ENCODE assay signal across 8 mouse cellular contexts in the genomic region with DNA sequence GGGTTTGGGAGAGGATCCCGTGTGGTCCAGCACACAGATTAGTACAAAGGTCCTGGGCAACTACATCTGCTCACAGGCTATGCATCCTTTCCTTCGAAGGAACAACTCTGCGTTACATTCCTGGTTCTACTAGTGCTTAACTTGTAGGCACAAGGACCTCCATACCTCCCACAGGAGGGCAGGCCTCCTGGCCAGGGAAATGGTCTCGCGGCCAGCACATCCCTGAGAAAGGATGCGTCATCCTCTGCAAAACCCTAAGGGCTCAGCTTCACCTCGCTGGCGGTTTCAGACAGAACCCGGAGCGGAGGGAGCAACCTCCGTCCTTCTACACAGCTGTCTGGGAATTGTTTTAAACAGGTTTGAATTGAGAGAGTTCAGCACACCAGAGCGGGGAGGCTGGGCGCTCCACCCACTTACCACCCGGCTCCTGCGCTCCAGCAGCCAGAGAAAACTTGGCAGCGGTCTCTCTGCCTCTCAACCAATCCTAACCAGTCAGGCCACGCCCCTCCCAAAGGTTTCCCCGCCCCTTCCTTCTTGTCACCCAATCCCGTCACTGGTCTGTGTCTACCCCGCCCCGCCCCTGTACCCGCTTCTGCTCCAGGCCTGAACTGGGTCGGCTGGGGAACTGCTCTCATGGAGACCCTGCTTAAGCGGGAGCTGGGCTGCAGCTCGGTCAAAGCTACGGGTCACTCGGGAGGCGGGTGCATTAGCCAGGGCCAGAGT. TPM values are rescaled to one million over a fixed set of nuclear protein-coding genes. Genes with fewer than 3 reads are reported as not detected.
A peak's percentile ranks its signal among the peaks of the same experiment; 100 is the strongest.
DNase-seq lines count a peak whose midpoint lies in the region; ATAC-seq lines count a peak whose summit lies in the region.

Fn3krp (plus strand) TSS at position 572 of the 723 bp plus-strand sequence.

- DNase-seq in adipocyte (ENCODE audit: low spot score): peak; percentile 100
- peak; percentile 99 for DNase-seq in embryo, embryonic 10 days (ENCODE audit: low spot score)
- DNase-seq in gastrocnemius, postnatal 10 days: peak; percentile 98
- DNase-seq in induced T-regulatory cell, adult 2 months (ENCODE audit: low read depth): peak; percentile 100
- peak; percentile 96 to 99 for DNase-seq in left cerebral cortex, adult 9 months (ENCODE audit: low spot score in 2 of 2)
- DNase-seq in right cerebral cortex, postnatal 14 days: peak; percentile 98
- DNase-seq in urinary bladder, postnatal 36 days (ENCODE audit: low spot score in 2 of 2): peak; percentile 99 to 100

- ATAC-seq in megakaryocyte progenitor cell, adult 5-6 weeks (replicated peaks; ENCODE audit: poor library complexity): peak; percentile 96

RNA-seq across cellular contexts. Expression of gene Fn3krp, which starts in this region (rescaled TPM):
- 1 to 10 TPM; 6.1 to 8.1 TPM for total RNA-seq in gastrocnemius, postnatal 10 days (2021)
- total RNA-seq in megakaryocyte progenitor cell, adult 5-6 weeks (2015): 6.6 and 7.7 TPM in 2 replicates
- total RNA-seq in megakaryocyte progenitor cell, adult 5-6 weeks (2017): 12.5 and 16.4 TPM in 2 replicates

Comparison
In these comparisons a context has a peak if more than half of its experiments do, and no peak if none do; other contexts are left out.
1. Peak in every context shown above with its lines: DNase-seq and ATAC-seq.